Mouse (Mus musculus): ENCODE measurements around the gene Gm49373. TPM values are rescaled to one million over a fixed set of nuclear protein-coding genes. Genes with fewer than 3 reads are reported as not detected.
A peak's percentile ranks its signal among the peaks of the same experiment; 100 is the strongest.

The Gm49373 gene
- total RNA-seq, 2 experiments from 2014 or later: 0.26 to 0.39 TPM

DNA sequence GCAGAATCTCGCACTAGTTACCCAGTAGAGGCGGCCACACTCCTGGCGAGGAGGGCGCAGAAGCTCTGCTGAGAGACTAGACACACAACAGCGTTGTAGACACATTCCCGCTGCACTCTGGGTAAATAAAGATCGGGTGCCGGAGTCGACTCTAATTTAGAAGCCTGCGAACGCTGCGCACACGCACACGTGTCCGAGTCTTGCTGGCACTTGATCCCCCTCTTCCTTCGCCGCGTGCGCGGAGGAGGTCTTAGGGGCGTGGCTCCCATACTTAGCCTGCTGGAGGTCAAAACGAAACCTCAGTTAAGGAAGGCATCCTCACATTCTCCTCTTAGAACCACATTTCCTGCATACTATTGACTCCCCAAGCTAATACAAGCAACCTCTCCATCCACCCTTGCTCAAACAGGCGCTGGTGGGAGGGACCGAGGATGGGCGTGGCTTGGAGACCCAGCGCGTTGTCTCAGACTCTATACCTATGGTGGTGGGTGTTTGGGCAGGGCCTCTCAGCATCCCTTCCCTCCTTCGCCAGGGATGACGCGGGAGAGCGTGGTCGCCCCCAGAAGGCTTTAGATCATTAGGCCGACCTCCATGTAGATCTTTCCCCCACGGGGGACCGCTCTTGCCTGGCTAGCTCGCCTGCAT lies 41.5 kb downstream of the Gm49373 start:
- intact Hi-C loops (cut with DNase I): loop anchor here (2.0 to 5.0 kb wide), 2 partner anchors 101 to 131 kb away; partner anchors contain the start of gene Tyk2
- TF ChIP-seq CTCF (IDR thresholded peaks at IDR 0.05): no peak

DNA sequence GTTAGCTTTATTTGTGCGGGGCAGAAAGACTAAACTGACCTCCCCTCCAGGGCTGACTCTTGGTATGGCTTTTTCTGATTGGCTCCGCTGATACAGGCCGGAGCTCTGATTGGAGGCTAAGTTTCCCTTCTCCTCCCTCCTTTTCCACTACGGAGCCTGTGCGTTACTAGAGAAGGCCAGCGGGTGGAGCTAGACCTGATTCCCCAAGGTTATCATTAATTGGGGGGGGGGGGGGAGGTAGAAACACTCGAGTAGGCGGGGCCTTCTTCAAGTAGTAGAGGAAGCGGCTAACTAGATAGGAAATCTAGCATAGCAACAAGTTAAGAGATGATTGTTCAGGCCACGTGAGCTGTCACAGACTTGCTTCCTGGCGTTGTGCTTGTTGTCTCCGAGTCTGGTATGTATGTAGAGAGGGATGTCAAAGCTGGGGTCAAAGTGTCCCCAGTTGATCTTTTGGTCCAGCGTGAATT lies 42.1 kb downstream of the Gm49373 start:
- Histone ChIP-seq H3K4me3 (peak overlapping the region; percentile 83), H3K27ac (peak overlapping the region; percentile 84)
- intact Hi-C loops (cut with DNase I): loop anchor here (2.0 to 5.0 kb wide), 2 partner anchors 101 to 130 kb away; partner anchors contain the start of gene Tyk2
- peak; percentile 66 for TF ChIP-seq CTCF (IDR thresholded peaks at IDR 0.05)
- DNase-seq: peak; percentile 90

More for the DNA sequence above, 41.5 kb downstream of the Gm49373 start:
- peak; percentile 78 for DNase-seq
- H3K27ac ChIP-seq: peak overlapping the region; percentile 84
- H3K4me3 ChIP-seq: peak overlapping the region; percentile 83

GRCm38 (mm10) chr9:21030055-21030600 lies 42.8 kb downstream of the Gm49373 start:
- intact Hi-C loops (cut with DNase I): loop anchor here (2.0 to 5.0 kb wide), 2 partner anchors 102 to 129 kb away; partner anchors contain the start of gene Tyk2
- TF ChIP-seq CTCF (IDR thresholded peaks at IDR 0.05): no peak
- peak; percentile 30 for DNase-seq
- H3K4me3 ChIP-seq: peak overlapping the region; percentile 83
- peak overlapping the region; percentile 84 for H3K27ac ChIP-seq

GRCm38 (mm10) chr9:21029291-21030054 lies 43.4 kb downstream of the Gm49373 start, which contains the start of gene Icam4:
Icam4 (plus strand) TSS chr9:21029373.
- peak within 1 kb of the TSS; percentile 83 for H3K4me3 ChIP-seq
- TF ChIP-seq CTCF (IDR thresholded peaks at IDR 0.05): peak; percentile 94; the same call in 1 of the 2 replicates
- DNase-seq: peak; percentile 89
- intact Hi-C loops (cut with DNase I): loop anchor here (2.0 to 5.0 kb wide), 3 partner anchors 27 to 129 kb away; partner anchors contain the start of genes Mrpl4 and Tyk2
- H3K27ac ChIP-seq: peak within 1 kb of the TSS; percentile 84

GRCm38 (mm10) chr9:21028560-21029110 lies 44.3 kb downstream of the Gm49373 start:
- H3K27ac ChIP-seq: no peak overlapping the region
- intact Hi-C loops (cut with DNase I): loop anchor here (2.0 kb wide), 1 partner anchor 26 kb away; the partner anchor contains the start of gene Mrpl4
- TF ChIP-seq CTCF (IDR thresholded peaks at IDR 0.05): no peak
- H3K4me3 ChIP-seq: no peak overlapping the region
- DNase-seq: no peak

- intact Hi-C loops (cut with DNase I): loop anchor here (2.0 kb wide), 1 partner anchor 25 kb away; the partner anchor contains the start of gene Mrpl4
- no peak for TF ChIP-seq CTCF (IDR thresholded peaks at IDR 0.05)
- H3K27ac ChIP-seq: no peak overlapping the region
- DNase-seq: no peak
- H3K4me3 ChIP-seq: no peak overlapping the region
Observed at GRCm38 (mm10) chr9:21027774-21028290, 45.1 kb downstream of the Gm49373 start.

- intact Hi-C loops (cut with DNase I): no loop called here
Observed at GRCm38 (mm10) chr9:21026849-21027248, 46.0 kb downstream of the Gm49373 start.

DNA sequence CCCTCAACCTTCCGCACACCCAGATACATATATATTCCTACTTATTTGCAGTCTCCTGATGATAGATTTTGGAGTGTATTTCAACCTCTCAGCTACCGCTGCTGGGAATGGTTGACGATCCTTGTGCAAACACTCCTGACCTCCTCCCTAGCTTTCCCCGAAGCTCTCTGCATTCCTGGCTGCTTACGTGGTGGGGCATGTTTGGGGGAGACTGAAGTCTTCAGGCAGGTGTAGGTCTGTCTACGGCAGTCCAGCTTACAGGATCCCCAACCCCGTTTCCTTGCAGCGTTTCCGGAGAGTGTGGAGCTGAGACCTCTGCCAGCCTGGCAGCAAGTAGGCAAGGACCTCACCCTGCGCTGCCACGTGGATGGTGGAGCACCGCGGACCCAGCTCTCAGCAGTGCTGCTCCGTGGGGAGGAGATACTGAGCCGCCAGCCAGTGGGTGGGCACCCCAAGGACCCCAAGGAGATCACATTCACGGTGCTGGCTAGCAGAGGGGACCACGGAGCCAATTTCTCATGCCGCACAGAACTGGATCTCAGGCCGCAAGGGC lies 47.6 kb downstream of the Gm49373 start:
- no peak overlapping the region for H3K27ac ChIP-seq
- no peak for TF ChIP-seq CTCF (IDR thresholded peaks at IDR 0.05)
- no peak for DNase-seq
- H3K4me3 ChIP-seq: no peak overlapping the region
- intact Hi-C loops (cut with DNase I): no loop called here

More at GRCm38 (mm10) chr9:21026849-21027248, 46.0 kb downstream of the Gm49373 start:
- no peak for TF ChIP-seq CTCF (IDR thresholded peaks at IDR 0.05)
- Histone ChIP-seq H3K4me3 (no peak overlapping the region), H3K27ac (no peak overlapping the region)
- DNase-seq: no peak

DNA sequence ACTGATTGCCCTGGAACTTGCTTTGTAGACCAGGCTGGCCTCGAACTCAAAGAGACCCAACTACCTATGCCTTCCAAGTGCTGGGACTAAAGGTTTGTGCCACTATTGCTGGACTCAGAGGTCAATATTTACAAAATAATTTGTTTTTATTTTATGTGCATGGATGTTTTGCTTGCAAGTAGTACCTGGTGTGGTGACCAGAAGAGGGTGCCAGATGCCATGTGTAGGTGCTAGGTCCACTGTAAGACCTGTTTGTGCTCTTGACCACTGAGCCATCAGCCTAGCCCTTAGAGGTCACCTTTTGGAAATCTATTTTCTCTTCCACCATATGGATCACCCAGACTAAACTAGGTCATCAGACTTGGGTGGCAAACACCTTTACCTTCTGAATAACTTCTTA lies 50.2 kb downstream of the Gm49373 start:
- no peak overlapping the region for H3K4me3 ChIP-seq
- intact Hi-C loops (cut with DNase I): no loop called here
- TF ChIP-seq CTCF (IDR thresholded peaks at IDR 0.05): no peak
- DNase-seq: no peak
- H3K27ac ChIP-seq: no peak overlapping the region

GRCm38 (mm10) chr9:21022288-21022687 lies 50.6 kb downstream of the Gm49373 start:
- Histone ChIP-seq H3K27ac (no peak overlapping the region), H3K4me3 (no peak overlapping the region)
- DNase-seq: no peak
- intact Hi-C loops (cut with DNase I): no loop called here
- no peak for TF ChIP-seq CTCF (IDR thresholded peaks at IDR 0.05)

DNA sequence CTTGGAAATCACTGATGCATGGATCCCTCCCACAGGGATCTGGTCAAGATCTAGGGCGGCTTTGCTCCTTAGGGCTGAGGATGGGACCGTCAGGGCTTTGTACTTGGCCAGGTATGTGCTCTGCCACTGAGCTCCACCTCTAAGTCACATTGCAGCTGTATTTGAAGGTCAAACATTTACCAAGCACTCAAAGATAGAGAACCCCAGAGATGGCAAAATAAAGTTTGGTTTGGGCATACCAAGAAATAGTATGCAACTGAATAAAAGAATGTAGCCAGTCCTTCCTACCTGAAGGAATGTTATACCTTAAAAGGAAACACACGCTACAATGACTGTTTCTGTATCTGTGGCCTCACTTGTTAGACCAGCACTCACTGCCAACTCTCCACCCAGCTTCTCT lies 51.5 kb downstream of the Gm49373 start:
- TF ChIP-seq CTCF (IDR thresholded peaks at IDR 0.05): no peak
- no peak overlapping the region for H3K27ac ChIP-seq
- no peak for DNase-seq
- H3K4me3 ChIP-seq: no peak overlapping the region
- intact Hi-C loops (cut with DNase I): no loop called here

DNA sequence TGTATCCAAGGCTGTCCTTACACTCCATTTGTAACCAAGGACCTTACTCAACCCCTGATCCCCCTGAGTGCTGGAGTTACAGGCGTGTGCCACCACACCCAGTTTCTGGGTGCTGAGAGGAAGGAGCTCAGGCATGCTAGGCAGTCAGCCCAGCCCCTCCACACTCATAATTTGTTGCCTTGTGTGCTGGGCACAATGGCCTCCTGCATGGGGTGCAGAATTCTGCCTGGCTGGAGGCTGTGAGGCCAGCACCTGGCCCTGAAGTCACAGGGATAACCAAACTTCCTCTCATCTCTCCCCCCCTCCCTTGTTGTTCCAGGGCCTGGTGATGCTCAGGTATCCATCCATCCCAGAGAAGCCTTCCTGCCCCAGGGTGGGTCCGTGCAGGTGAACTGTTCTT lies 54.3 kb downstream of the Gm49373 start:
- no peak for DNase-seq
- no peak overlapping the region for H3K27ac ChIP-seq
- intact Hi-C loops (cut with DNase I): no loop called here
- no peak overlapping the region for H3K4me3 ChIP-seq
- TF ChIP-seq CTCF (IDR thresholded peaks at IDR 0.05): no peak
